Mouse (Mus musculus) olfactory bulb, adult 2 months (tissue): ENCODE measurements at regions not wholly inside any gene's neighbourhood (a gene's known extent, or its start where the extent isn't known, plus 50 kb on each side); places are given as distances from the start of the nearest gene placed in this dataset.

Experiments used
- CTCF ChIP-seq: fragments of 200-500 bp; IDR thresholded peaks from 2 replicates; pipeline ENCODE4 v1.5.1; 2012; ENCODE audit warnings: low read depth, mild to moderate bottlenecking, low read length, moderate library complexity; ENCODE audit not compliant: insufficient read depth
- POLR2A ChIP-seq: fragments of 200-500 bp; IDR thresholded peaks from 2 replicates; pipeline ENCODE4 v1.6.1; 2012; ENCODE audit warnings: mild to moderate bottlenecking, low read depth, low read length, moderate library complexity; ENCODE audit not compliant: insufficient read depth

DNA sequence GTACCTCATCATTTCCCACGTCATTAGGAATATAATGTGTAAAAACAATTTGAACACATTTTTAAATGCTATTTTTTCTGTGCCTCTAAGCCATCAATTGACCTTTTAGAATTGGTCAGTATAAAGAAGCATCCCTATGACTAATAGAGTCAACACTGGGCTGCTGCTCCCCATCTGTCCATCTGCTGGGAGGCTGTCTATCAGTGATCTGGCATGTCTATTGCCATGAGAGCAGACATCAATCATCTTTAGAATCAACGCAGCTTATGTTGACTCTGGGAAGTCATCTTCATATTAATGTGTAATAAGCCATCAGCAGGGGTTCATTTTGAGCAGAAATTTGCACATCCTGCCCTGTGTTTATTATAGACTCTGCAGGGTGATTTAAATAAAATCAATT, 94.9 kb upstream of the Usp25 start:
- TF ChIP-seq POLR2A = no peak
- TF ChIP-seq CTCF = no peak
